Mouse (Mus musculus) right cerebral cortex, postnatal 25 days (tissue): ENCODE measurements around the gene Retnla.
"Not testable (repeated sequence)": the region's sequence is repeated elsewhere in the genome, so short reads cannot be mapped to it uniquely, and the experiment has no call there.

Experiments
- DNase-seq: peaks from one replicate; pipeline ENCODE4 v3.0.0; 2022

Gene Retnla

GRCm38 (mm10) chr16:48842266-48842665 lies at the start of gene Retnla:
Gene Retnla (plus strand): TSS chr16:48842551.
- no peak for DNase-seq

GRCm38 (mm10) chr16:48798285-48798684 lies 44.1 kb upstream of the Retnla start:
- no peak for DNase-seq

- no peak for DNase-seq
Measured at GRCm38 (mm10) chr16:48799470-48799869, 42.9 kb upstream of the Retnla start.

- no peak for DNase-seq
Measured at GRCm38 (mm10) chr16:48800906-48801305, 41.4 kb upstream of the Retnla start.

GRCm38 (mm10) chr16:48805412-48805811 lies 36.9 kb upstream of the Retnla start:
- DNase-seq = no peak

- no peak for DNase-seq
Measured at GRCm38 (mm10) chr16:48806521-48806920, 35.8 kb upstream of the Retnla start.

GRCm38 (mm10) chr16:48809374-48809773 lies 33.0 kb upstream of the Retnla start:
- DNase-seq = no peak

- DNase-seq = no peak
Measured at GRCm38 (mm10) chr16:48811881-48812436, 30.4 kb upstream of the Retnla start.

GRCm38 (mm10) chr16:48816695-48817094 lies 25.7 kb upstream of the Retnla start, which contains the start of gene Retnlb:
Gene Retnlb (plus strand): TSS chr16:48816856.
- no peak for DNase-seq

GRCm38 (mm10) chr16:48818524-48818923 lies 23.8 kb upstream of the Retnla start:
- no peak for DNase-seq

- no peak for DNase-seq
Measured at GRCm38 (mm10) chr16:48826474-48826873, 15.9 kb upstream of the Retnla start.

GRCm38 (mm10) chr16:48827625-48828024 lies 14.7 kb upstream of the Retnla start:
- DNase-seq = no peak

GRCm38 (mm10) chr16:48829060-48829459 lies 13.3 kb upstream of the Retnla start:
- DNase-seq = no peak

GRCm38 (mm10) chr16:48832055-48832454 lies 10.3 kb upstream of the Retnla start:
- DNase-seq = no peak

GRCm38 (mm10) chr16:48833626-48834025 lies 8.7 kb upstream of the Retnla start:
- DNase-seq = not testable (repeated sequence)

- peak; percentile 11 for DNase-seq
Measured at GRCm38 (mm10) chr16:48843671-48844386, 1.5 kb downstream of the Retnla start.

- not testable (repeated sequence) for DNase-seq
Measured at GRCm38 (mm10) chr16:48865004-48865403, 22.7 kb downstream of the Retnla start.

GRCm38 (mm10) chr16:48867690-48868089 lies 25.3 kb downstream of the Retnla start:
- DNase-seq = no peak

GRCm38 (mm10) chr16:48868663-48869062 lies 26.3 kb downstream of the Retnla start:
- no peak for DNase-seq

- no peak for DNase-seq
Measured at GRCm38 (mm10) chr16:48869671-48870070, 27.3 kb downstream of the Retnla start.

GRCm38 (mm10) chr16:48871754-48872153 lies 29.4 kb downstream of the Retnla start:
- no peak for DNase-seq

GRCm38 (mm10) chr16:48872321-48872720 lies 30.0 kb downstream of the Retnla start, which contains the start of gene Retnlg:
Gene Retnlg (plus strand): TSS chr16:48872621.
- no peak for DNase-seq

- no peak for DNase-seq
Measured at GRCm38 (mm10) chr16:48890733-48891132, 48.4 kb downstream of the Retnla start.
